ENCODE assay signal across 10 mouse cellular contexts in genomic region chr2:91327968-91328728, GRCm38 (mm10).
A peak's percentile ranks its signal among the peaks of the same experiment; 100 is the strongest.
DNase-seq lines count a peak whose midpoint lies in the region; ATAC-seq lines count a peak whose summit lies in the region.
"Had no signal": no experiment of that assay in that cellular context is flagged by ENCODE, and none has a peak within 500 bp of the region (broad histone marks: within the 10 kb centered on the region; RNA-seq: fewer than 3 reads in every experiment).

No protein-coding gene starts in this region.

- H3K9me3 ChIP-seq in neural tube, embryonic 11.5 days (ENCODE audit: control insufficient read depth, low read length), result no peaks in the 10 kb centered on the region
- H3K9me3 ChIP-seq in forebrain, embryonic 12.5 days, result no peaks in the 10 kb centered on the region
- no peaks in the 10 kb centered on the region for H3K9me3 ChIP-seq in midbrain, embryonic 14.5 days (ENCODE audit: control insufficient read depth, low read length)
- H3K9me3 ChIP-seq: G1E had no signal

- no peak overlapping the region for H3K4me3 ChIP-seq in neural tube, embryonic 11.5 days (ENCODE audit: low read depth, low read length)
- no peak overlapping the region for H3K4me3 ChIP-seq in forebrain, embryonic 12.5 days (replicated peaks)
- no peak overlapping the region for H3K4me3 ChIP-seq in midbrain, embryonic 14.5 days (replicated peaks; ENCODE audit: low read depth, low read length)

- no peaks in the 10 kb centered on the region for H3K27me3 ChIP-seq in neural tube, embryonic 11.5 days (ENCODE audit: control insufficient read depth, insufficient read depth, low read length)
- no peaks in the 10 kb centered on the region for H3K27me3 ChIP-seq in forebrain, embryonic 12.5 days
- no peaks in the 10 kb centered on the region for H3K27me3 ChIP-seq in midbrain, embryonic 14.5 days (ENCODE audit: control insufficient read depth, insufficient read depth, low read length)

- intact Hi-C loops in heart, postnatal 14 days (cut with DNase I), result no loop called here

- peak overlapping the region; percentile 58 for H3K27ac ChIP-seq in neural tube, embryonic 11.5 days (ENCODE audit: low read depth, low read length)
- peak overlapping the region; percentile 95 for H3K27ac ChIP-seq in forebrain, embryonic 12.5 days
- H3K27ac ChIP-seq in midbrain, embryonic 14.5 days (replicated peaks; ENCODE audit: low read depth, low read length), result peak overlapping the region; percentile 68
- H3K27ac ChIP-seq: liver, embryonic 14.5 days had no signal

- ATAC-seq in neural tube, embryonic 11.5 days (ENCODE audit: insufficient read depth, low FRiP score, low TSS enrichment), result no peak
- peak; percentile 79 for ATAC-seq in forebrain, embryonic 12.5 days (ENCODE audit: low FRiP score)
- peak; percentile 61 for ATAC-seq in midbrain, embryonic 14.5 days (ENCODE audit: low FRiP score, low TSS enrichment)

- peak; percentile 24 for DNase-seq in neural tube, embryonic 11.5 days (ENCODE audit: low spot score)
- no peak for DNase-seq in neural tube, embryonic 10.5 days (ENCODE audit: extremely low spot score, low spot score)
- peak; percentile 44 to 49 for DNase-seq in kidney, adult 8-10 months
- peak; percentile 63 for DNase-seq in midbrain, embryonic 14.5 days
- DNase-seq in thymus, postnatal 10 days (ENCODE audit: low spot score in 2 of 2), result no peak
- no peak for DNase-seq in heart, postnatal 14 days
- no peak for DNase-seq in thymus, postnatal 0 days (ENCODE audit: low spot score)

- WGBS in neural tube, embryonic 11.5 days, result 50% methylated on average over 12 of the region's 12 CpGs
- WGBS in forebrain, embryonic 12.5 days, result 15% methylated on average over 12 of the region's 12 CpGs
- WGBS in midbrain, embryonic 14.5 days, result 18% methylated on average over 12 of the region's 12 CpGs

- no peak overlapping the region for H3K9ac ChIP-seq in neural tube, embryonic 11.5 days (ENCODE audit: low read length)
- no peak overlapping the region for H3K9ac ChIP-seq in forebrain, embryonic 12.5 days
- H3K9ac ChIP-seq in midbrain, embryonic 14.5 days (replicated peaks; ENCODE audit: low read length), result no peak overlapping the region
- H3K9ac ChIP-seq: liver, embryonic 14.5 days had no signal

- no peak overlapping the region for H3K4me2 ChIP-seq in neural tube, embryonic 11.5 days (ENCODE audit: low read depth)
- H3K4me2 ChIP-seq in forebrain, embryonic 12.5 days, result peak overlapping the region; percentile 25; the same call in 1 of the 2 replicates
- no peak overlapping the region; the same call in 1 of the 2 replicates for H3K4me2 ChIP-seq in midbrain, embryonic 14.5 days (ENCODE audit: low read length)

- no peaks in the 10 kb centered on the region for H3K36me3 ChIP-seq in neural tube, embryonic 11.5 days (ENCODE audit: control insufficient read depth, insufficient read depth, low read length)
- no peaks in the 10 kb centered on the region for H3K36me3 ChIP-seq in forebrain, embryonic 12.5 days (replicated peaks)
- no peaks in the 10 kb centered on the region for H3K36me3 ChIP-seq in midbrain, embryonic 14.5 days (ENCODE audit: control insufficient read depth, insufficient read depth, low read length)
- H3K36me3 ChIP-seq: G1E had no signal

- H3K4me1 ChIP-seq in neural tube, embryonic 11.5 days (ENCODE audit: control insufficient read depth, insufficient read depth, low read length), result peaks cover 13% of the 10 kb centered on the region
- H3K4me1 ChIP-seq in forebrain, embryonic 12.5 days, result peaks cover 64% of the 10 kb centered on the region
- H3K4me1 ChIP-seq in midbrain, embryonic 14.5 days (ENCODE audit: control insufficient read depth, insufficient read depth, low read length), result peaks cover 23% of the 10 kb centered on the region

Comparison
In these comparisons a context has a peak if more than half of its experiments do, and no peak if none do; other contexts are left out.
1. DNase-seq: peak in neural tube, embryonic 11.5 days (single experiment), kidney, adult 8-10 months (2 of 2) and midbrain, embryonic 14.5 days (single experiment); none in neural tube, embryonic 10.5 days (single experiment), thymus, postnatal 10 days (0 of 2), heart, postnatal 14 days (0 of 2) and thymus, postnatal 0 days (single experiment).
2. Peak in every context shown above with its lines, with median percentiles within 50 percentile points of each other: H3K27ac ChIP-seq.